Mouse (Mus musculus) G1E-ER4 (cell line): ENCODE results near the gene Dph6. TPM values are rescaled to one million over a fixed set of nuclear protein-coding genes. Genes with fewer than 3 reads are reported as not detected.

Experiments
- GATA1 ChIP-seq: IDR thresholded peaks from one replicate; pipeline ENCODE4 v1.8.0; 2012; ENCODE audit warnings: low read length, inconsistent platforms
- polyA plus RNA-seq: library from polyadenylated mRNA; stranded (reverse); fragments of >175 nt; gene quantifications from 2 replicates; pipeline ENCODE4 v1.2.3, GENCODE M21; 2012

Dph6 gene
- 2.8 and 4.1 TPM in 2 replicates for polyA plus RNA-seq

- no peak for TF ChIP-seq GATA1
Measured at GRCm38 (mm10) chr2:114654365-114655239, at the start of gene Dph6. Gene Dph6, minus strand, starts transcription at chr2:114654964.

- TF ChIP-seq GATA1: no peak
Measured at GRCm38 (mm10) chr2:114700966-114701685, 46.4 kb upstream of the Dph6 start.

- no peak for TF ChIP-seq GATA1
Measured at GRCm38 (mm10) chr2:114691607-114692006, 36.8 kb upstream of the Dph6 start.

GRCm38 (mm10) chr2:114687483-114687882, 32.7 kb upstream of the Dph6 start:
- no peak for TF ChIP-seq GATA1

GRCm38 (mm10) chr2:114687081-114687480, 32.3 kb upstream of the Dph6 start:
- TF ChIP-seq GATA1: no peak

GRCm38 (mm10) chr2:114673831-114674230, 19.1 kb upstream of the Dph6 start:
- TF ChIP-seq GATA1: no peak

- TF ChIP-seq GATA1: no peak
Measured at GRCm38 (mm10) chr2:114670983-114671382, 16.2 kb upstream of the Dph6 start.

- no peak for TF ChIP-seq GATA1
Measured at GRCm38 (mm10) chr2:114658954-114659353, 4.2 kb upstream of the Dph6 start.

- TF ChIP-seq GATA1: no peak
Measured at GRCm38 (mm10) chr2:114646240-114646639, 8.5 kb downstream of the Dph6 start.

GRCm38 (mm10) chr2:114643832-114644231, 10.9 kb downstream of the Dph6 start:
- no peak for TF ChIP-seq GATA1

- no peak for TF ChIP-seq GATA1
Measured at GRCm38 (mm10) chr2:114624683-114625082, 30.1 kb downstream of the Dph6 start.

- no peak for TF ChIP-seq GATA1
Measured at GRCm38 (mm10) chr2:114622550-114622939, 32.2 kb downstream of the Dph6 start.

GRCm38 (mm10) chr2:114621781-114622549, 32.8 kb downstream of the Dph6 start:
- no peak for TF ChIP-seq GATA1

- no peak for TF ChIP-seq GATA1
Measured at GRCm38 (mm10) chr2:114611576-114611975, 43.2 kb downstream of the Dph6 start.

- TF ChIP-seq GATA1: no peak
Measured at GRCm38 (mm10) chr2:114610110-114610509, 44.7 kb downstream of the Dph6 start.

GRCm38 (mm10) chr2:114601174-114601573, 53.6 kb downstream of the Dph6 start:
- TF ChIP-seq GATA1: no peak

- no peak for TF ChIP-seq GATA1
Measured at GRCm38 (mm10) chr2:114599793-114600192, 55.0 kb downstream of the Dph6 start.
